Mouse (Mus musculus) kidney, embryonic 15.5 days (tissue): ENCODE measurements around the gene Dct. TPM values are rescaled to one million over a fixed set of nuclear protein-coding genes. Genes with fewer than 3 reads are reported as not detected.

Source experiments
- ATAC-seq: fragments of 200-750 bp; cut with Nextera tagmentation; replicated peaks from 2 replicates; pipeline ENCODE4 v1.8.0; 2017; ENCODE audit warnings: moderate TSS enrichment; ENCODE audit not compliant: low FRiP score
- H3K27ac ChIP-seq: fragments of 300-500 bp; sonication (generic); 2 replicates; pipeline ENCODE4 v1.5.1; 2015; ENCODE audit warnings: mild to moderate bottlenecking, inconsistent platforms
- H3K27me3 ChIP-seq: fragments of 300-500 bp; sonication (generic); 2 replicates; pipeline ENCODE4 v1.6.1; 2015; ENCODE audit warnings: inconsistent platforms
- H3K36me3 ChIP-seq: fragments of 300-500 bp; sonication (generic); 2 replicates; pipeline ENCODE4 v1.6.1; 2015; ENCODE audit warnings: inconsistent platforms
- H3K4me1 ChIP-seq: fragments of 300-500 bp; sonication (generic); 2 replicates; pipeline ENCODE4 v1.6.1; 2015; ENCODE audit warnings: inconsistent platforms
- H3K4me2 ChIP-seq: fragments of 300-500 bp; sonication (generic); 2 replicates; pipeline ENCODE4 v1.6.1; 2015; ENCODE audit warnings: moderate library complexity, mild to moderate bottlenecking, inconsistent platforms
- H3K4me3 ChIP-seq: fragments of 300-500 bp; sonication (generic); replicated peaks from 2 replicates; pipeline ENCODE4 v1.5.1; 2015; ENCODE audit warnings: mild to moderate bottlenecking, inconsistent platforms
- H3K9ac ChIP-seq: fragments of 300-500 bp; sonication (generic); 2 replicates; pipeline ENCODE4 v1.6.1; 2015; ENCODE audit warnings: mild to moderate bottlenecking, inconsistent platforms
- H3K9me3 ChIP-seq: fragments of 300-500 bp; sonication (generic); replicated peaks from 2 replicates; pipeline ENCODE4 v1.6.1; 2016; ENCODE audit warnings: inconsistent platforms
- WGBS: fragments of 180-500 bp; shearing (Covaris S2); methylation state at CpG from one replicate; pipeline ENCODE4 v1.1.7; 2015; ENCODE audit warnings: mixed read lengths; 5-methylcytosine and 5-hydroxymethylcytosine counted together
- polyA plus RNA-seq: library from polyadenylated mRNA; unstranded; fragments of >200 nt; fragmentation: Nextera tagmentation; extraction: Ambion mirVana; gene quantifications from 2 replicates; pipeline ENCODE4 v1.2.1, GENCODE M21; 2015

Gene Dct
- polyA plus RNA-seq, 1 experiment from 2014 or later: 1.8 TPM

- Histone ChIP-seq H3K27ac (no peak overlapping the region), H3K9me3 (no peaks in the 10 kb centered on the region), H3K27me3 (no peaks in the 10 kb centered on the region), H3K4me2 (no peak overlapping the region), H3K9ac (no peak overlapping the region), H3K4me3 (no peak overlapping the region), H3K36me3 (no peaks in the 10 kb centered on the region), H3K4me1 (no peaks in the 10 kb centered on the region)
- WGBS: 88% methylated on average over 10 of the region's 10 CpGs
- no peak for ATAC-seq
Observed at GRCm38 (mm10) chr14:117988444-117988843, 63.6 kb downstream of the Dct start.

- 93% methylated on average over 10 of the region's 10 CpGs for WGBS
Observed at GRCm38 (mm10) chr14:117981532-117981931, 70.5 kb downstream of the Dct start.

GRCm38 (mm10) chr14:117972576-117972975 is 79.5 kb downstream of the Dct start:
- ATAC-seq: no peak
- Histone ChIP-seq H3K9me3 (no peaks in the 10 kb centered on the region), H3K27me3 (no peaks in the 10 kb centered on the region), H3K27ac (no peak overlapping the region), H3K9ac (no peak overlapping the region), H3K36me3 (peaks cover 18% of the 10 kb centered on the region; the same call in 1 of the 2 replicates), H3K4me2 (no peak overlapping the region), H3K4me3 (no peak overlapping the region), H3K4me1 (no peaks in the 10 kb centered on the region)
- WGBS: 91% methylated on average over 5 of the region's 5 CpGs

More at GRCm38 (mm10) chr14:117981532-117981931, 70.5 kb downstream of the Dct start:
- Histone ChIP-seq H3K27ac (no peak overlapping the region), H3K4me1 (no peaks in the 10 kb centered on the region), H3K36me3 (no peaks in the 10 kb centered on the region), H3K4me2 (no peak overlapping the region), H3K4me3 (no peak overlapping the region), H3K9ac (no peak overlapping the region), H3K27me3 (no peaks in the 10 kb centered on the region), H3K9me3 (no peaks in the 10 kb centered on the region)
- no peak for ATAC-seq

Other genes starting within 250 kb of the Dct start
- gene Tgds, start 80.5 kb upstream of the Dct start, polyA plus RNA-seq: 36.7 and 38.1 TPM in 2 replicates
- gene Gpr180, start 84.9 kb upstream of the Dct start, polyA plus RNA-seq: 54.6 and 58.6 TPM in 2 replicates
- gene Sox21, start 184.8 kb upstream of the Dct start, polyA plus RNA-seq: 0.08 TPM in 1 of 2 replicates, not detected in the other
- gene Gm9376, start 214.7 kb upstream of the Dct start, polyA plus RNA-seq: not detected in 2 replicates